Mouse (Mus musculus) 3134 (cell line): ENCODE results near the gene Samd10.

Experiments
- DNase-seq: peaks from one replicate; pipeline ENCODE4 v3.0.0-alpha.2; 2011; ENCODE audit warnings: low spot score; ENCODE audit not compliant: insufficient read length; ENCODE audit errors: extremely low read depth

Samd10 gene

GRCm38 (mm10) chr2:181598454-181599351, at the start of gene Samd10:
Samd10 (minus strand) TSS chr2:181599212.
- peak; percentile 72 for DNase-seq

GRCm38 (mm10) chr2:181646626-181647472, 47.8 kb upstream of the Samd10 start:
- DNase-seq = no peak

GRCm38 (mm10) chr2:181645666-181646065, 46.7 kb upstream of the Samd10 start:
- DNase-seq = no peak

GRCm38 (mm10) chr2:181644361-181644760, 45.3 kb upstream of the Samd10 start:
- DNase-seq = peak; percentile 26

- DNase-seq = no peak
Observed at GRCm38 (mm10) chr2:181635865-181636264, 36.9 kb upstream of the Samd10 start.

GRCm38 (mm10) chr2:181632624-181633023, 33.6 kb upstream of the Samd10 start:
- no peak for DNase-seq

- DNase-seq = no peak
Observed at GRCm38 (mm10) chr2:181628471-181628870, 29.5 kb upstream of the Samd10 start.

- DNase-seq = no peak
Observed at GRCm38 (mm10) chr2:181623401-181623800, 24.4 kb upstream of the Samd10 start.

GRCm38 (mm10) chr2:181618761-181619495, 19.9 kb upstream of the Samd10 start:
- DNase-seq = no peak

GRCm38 (mm10) chr2:181602367-181602766, 3.4 kb upstream of the Samd10 start:
- no peak for DNase-seq

- DNase-seq = no peak
Observed at GRCm38 (mm10) chr2:181601751-181602145, 2.7 kb upstream of the Samd10 start.

GRCm38 (mm10) chr2:181600828-181601750, 2.1 kb upstream of the Samd10 start:
- peak; percentile 92 for DNase-seq

- no peak for DNase-seq
Observed at GRCm38 (mm10) chr2:181600226-181600758, 1.3 kb upstream of the Samd10 start.

GRCm38 (mm10) chr2:181597378-181598061, 1.5 kb downstream of the Samd10 start:
- peak; percentile 59 for DNase-seq

- no peak for DNase-seq
Observed at GRCm38 (mm10) chr2:181596221-181596960, 2.6 kb downstream of the Samd10 start.

GRCm38 (mm10) chr2:181594946-181595696, 3.9 kb downstream of the Samd10 start:
- DNase-seq = no peak

- DNase-seq = no peak
Observed at GRCm38 (mm10) chr2:181593937-181594336, 5.1 kb downstream of the Samd10 start.

GRCm38 (mm10) chr2:181593042-181593421, 6.0 kb downstream of the Samd10 start:
- DNase-seq = no peak
